Mouse (Mus musculus) heart, adult 2 months (tissue): ENCODE results near the gene B3galt5.

Experiments used
- CTCF ChIP-seq: fragments of 200-600 bp; IDR thresholded peaks from 2 replicates; pipeline ENCODE4 v1.8.1; 2022; ENCODE audit warnings: antibody characterized with exemption, mild to moderate bottlenecking, moderate library complexity
- POLR2A ChIP-seq: fragments of 200-500 bp; IDR thresholded peaks from 2 replicates; pipeline ENCODE4 v1.6.1; 2011; ENCODE audit warnings: mild to moderate bottlenecking, low read depth, low read length, control low read depth; ENCODE audit not compliant: insufficient read depth

DNA sequence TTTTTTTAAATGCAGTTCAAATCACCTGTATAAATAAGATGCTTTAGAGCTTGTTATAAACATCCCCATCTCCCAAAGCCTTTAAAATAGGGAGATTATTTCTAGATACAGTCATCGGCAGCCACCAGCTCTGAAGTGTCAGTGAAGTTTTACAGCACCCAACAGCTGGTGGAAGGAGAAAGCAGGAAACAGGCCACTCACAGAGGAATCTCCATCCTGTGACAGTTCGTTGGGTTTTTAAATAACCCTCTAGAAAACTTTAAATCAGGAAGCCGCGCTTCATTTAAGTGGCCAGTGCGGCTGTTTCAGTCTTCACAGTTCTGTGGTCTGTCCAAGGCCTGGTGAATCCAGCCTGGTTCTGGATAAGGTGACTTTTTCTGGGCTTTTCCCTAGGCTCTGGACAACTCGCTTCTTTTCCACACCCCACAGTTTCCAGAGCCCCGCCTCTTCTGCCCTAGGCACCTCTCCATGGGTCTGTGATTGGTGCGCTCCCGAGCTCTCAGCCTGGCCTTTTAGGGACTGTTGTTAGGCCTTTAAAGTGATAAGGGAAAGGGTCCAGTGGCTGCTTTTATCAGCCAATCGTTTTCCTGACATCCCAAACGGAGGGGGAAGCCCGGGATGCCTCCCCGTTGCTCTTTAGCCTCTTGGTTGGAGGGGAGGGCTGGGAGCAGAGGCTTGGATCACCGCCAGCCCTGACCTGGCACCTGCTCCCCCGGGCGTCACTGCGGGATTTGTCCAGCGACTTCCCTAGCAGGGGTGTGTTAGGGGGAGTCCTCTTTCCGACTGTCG, 35.5 kb upstream of the B3galt5 start, which contains the start of gene Sh3bgr:
- TF ChIP-seq POLR2A: 0 out of 2 replicates have a peak, but pooled peaks have one; percentile 50
- no peak for TF ChIP-seq CTCF
